Mouse (Mus musculus): Measurements from ENCODE around the gene Kcnj10. TPM values are rescaled to one million over a fixed set of nuclear protein-coding genes. Genes with fewer than 3 reads are reported as not detected.

The Kcnj10 gene
- polyA plus RNA-seq, 1 experiment, result 0.06 TPM

DNA sequence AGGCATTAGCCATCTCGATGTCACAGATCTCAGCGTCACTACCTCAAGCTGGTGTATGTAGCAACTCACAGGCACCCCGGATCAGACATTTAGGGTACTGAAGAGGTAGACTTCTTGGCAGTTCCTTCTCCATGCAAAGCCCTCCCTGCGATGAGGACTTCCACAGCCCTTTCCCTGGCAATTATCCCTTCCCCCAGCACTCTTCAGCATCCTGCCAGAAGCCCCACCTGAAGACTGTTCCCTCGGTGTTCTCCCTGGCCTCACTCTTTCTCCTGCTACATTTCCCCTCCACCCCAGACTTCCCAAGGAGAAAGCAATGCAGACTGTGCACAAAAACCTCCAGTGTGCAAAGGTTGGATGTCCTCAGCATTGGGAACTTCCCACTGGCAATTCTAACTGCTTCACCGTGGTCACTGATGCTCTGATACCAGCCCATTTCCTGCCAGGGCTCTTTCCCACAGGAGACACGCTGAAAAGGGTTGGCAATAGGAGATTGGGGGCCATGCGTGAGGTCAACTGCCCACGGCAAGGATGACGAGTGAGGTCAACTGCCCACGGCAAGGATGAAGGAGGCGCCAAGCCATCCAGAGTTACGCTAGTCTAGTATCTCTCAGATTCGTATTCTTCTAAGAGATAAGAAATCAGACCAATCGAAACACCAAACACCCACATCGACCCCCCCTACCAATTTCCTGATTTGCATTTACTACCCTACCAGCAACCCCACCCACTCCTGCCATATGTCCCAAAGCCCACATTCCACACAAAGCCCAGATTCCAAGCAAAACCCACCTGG lies 13.6 kb upstream of the Kcnj10 start:
- no peak overlapping the region for H3K27ac ChIP-seq (ENCODE audit: control insufficient read depth, insufficient read depth, low read depth, low read length)
- H3K27me3 ChIP-seq (ENCODE audit: control insufficient read depth, insufficient read depth, low read length), result no peaks in the 10 kb centered on the region
- peak overlapping the region; percentile 44 for H3K4me3 ChIP-seq (ENCODE audit: control insufficient read depth, low read depth, low read length)
- H3K36me3 ChIP-seq (ENCODE audit: control insufficient read depth, insufficient read depth, low read length), result no peaks in the 10 kb centered on the region; the same call in 1 of the 2 replicates
- TF ChIP-seq CTCF (IDR thresholded peaks at IDR 0.05; ENCODE audit: control insufficient read depth, insufficient read depth, insufficient replicate concordance, low read depth, low read length) (no peak), POLR2A (IDR thresholded peaks at IDR 0.05; ENCODE audit: control insufficient read depth, low read depth, low read length) (no peak)
- peaks cover 25% of the 10 kb centered on the region for H3K4me1 ChIP-seq (ENCODE audit: control insufficient read depth, insufficient read depth, low read length)

GRCm38 (mm10) chr1:172328041-172328440 lies 13.0 kb upstream of the Kcnj10 start:
- Histone ChIP-seq H3K4me1 (ENCODE audit: control insufficient read depth, insufficient read depth, low read length) (peaks cover 25% of the 10 kb centered on the region), H3K27me3 (ENCODE audit: control insufficient read depth, insufficient read depth, low read length) (no peaks in the 10 kb centered on the region), H3K36me3 (ENCODE audit: control insufficient read depth, insufficient read depth, low read length) (no peaks in the 10 kb centered on the region), H3K4me3 (ENCODE audit: control insufficient read depth, low read depth, low read length) (peak overlapping the region; percentile 74; the same call in 1 of the 2 replicates), H3K27ac (ENCODE audit: control insufficient read depth, insufficient read depth, low read depth, low read length) (no peak overlapping the region)
- TF ChIP-seq POLR2A (IDR thresholded peaks at IDR 0.05; ENCODE audit: control insufficient read depth, low read depth, low read length), result no peak

GRCm38 (mm10) chr1:172328461-172328860 lies 12.5 kb upstream of the Kcnj10 start:
- Histone ChIP-seq H3K36me3 (ENCODE audit: control insufficient read depth, insufficient read depth, low read length) (no peaks in the 10 kb centered on the region), H3K27ac (ENCODE audit: control insufficient read depth, insufficient read depth, low read depth, low read length) (no peak overlapping the region), H3K27me3 (ENCODE audit: control insufficient read depth, insufficient read depth, low read length) (no peaks in the 10 kb centered on the region), H3K4me1 (ENCODE audit: control insufficient read depth, insufficient read depth, low read length) (peaks cover 25% of the 10 kb centered on the region), H3K4me3 (ENCODE audit: control insufficient read depth, low read depth, low read length) (peak overlapping the region; percentile 74)
- TF ChIP-seq CTCF (IDR thresholded peaks at IDR 0.05; ENCODE audit: control insufficient read depth, insufficient read depth, insufficient replicate concordance, low read depth, low read length) (no peak), POLR2A (IDR thresholded peaks at IDR 0.05; ENCODE audit: control insufficient read depth, low read depth, low read length) (no peak)

- H3K4me3 ChIP-seq (ENCODE audit: control insufficient read depth, low read depth, low read length), result peak within 1 kb of the TSS; percentile 74
- peaks cover 25% of the 10 kb centered on the region for H3K4me1 ChIP-seq (ENCODE audit: control insufficient read depth, insufficient read depth, low read length)
- H3K27ac ChIP-seq (ENCODE audit: control insufficient read depth, insufficient read depth, low read depth, low read length), result no peak within 1 kb of the TSS
- H3K27me3 ChIP-seq (ENCODE audit: control insufficient read depth, insufficient read depth, low read length), result no peaks in the 10 kb centered on the region
- TF ChIP-seq POLR2A (IDR thresholded peaks at IDR 0.05; ENCODE audit: control insufficient read depth, low read depth, low read length), result peak; percentile 36; the same call in 1 of the 2 replicates
- TF ChIP-seq CTCF (IDR thresholded peaks at IDR 0.05; ENCODE audit: control insufficient read depth, insufficient read depth, insufficient replicate concordance, low read depth, low read length), result no peak
- no peaks in the 10 kb centered on the region for H3K36me3 ChIP-seq (ENCODE audit: control insufficient read depth, insufficient read depth, low read length)
Measured at GRCm38 (mm10) chr1:172329131-172329530, 11.9 kb upstream of the Kcnj10 start, which contains the start of gene Kcnj9. Gene Kcnj9, minus strand, starts transcription at chr1:172329318.

- H3K27me3 ChIP-seq (ENCODE audit: control insufficient read depth, insufficient read depth, low read length), result no peaks in the 10 kb centered on the region
- peak overlapping the region; percentile 74; the same call in 1 of the 2 replicates for H3K4me3 ChIP-seq (ENCODE audit: control insufficient read depth, low read depth, low read length)
- TF ChIP-seq POLR2A (IDR thresholded peaks at IDR 0.05; ENCODE audit: control insufficient read depth, low read depth, low read length), result no peak
- TF ChIP-seq CTCF (IDR thresholded peaks at IDR 0.05; ENCODE audit: control insufficient read depth, insufficient read depth, insufficient replicate concordance, low read depth, low read length), result no peak
- H3K4me1 ChIP-seq (ENCODE audit: control insufficient read depth, insufficient read depth, low read length), result peaks cover 21% of the 10 kb centered on the region
- H3K27ac ChIP-seq (ENCODE audit: control insufficient read depth, insufficient read depth, low read depth, low read length), result no peak overlapping the region
- H3K36me3 ChIP-seq (ENCODE audit: control insufficient read depth, insufficient read depth, low read length), result no peaks in the 10 kb centered on the region
Measured at GRCm38 (mm10) chr1:172329616-172330015, 11.4 kb upstream of the Kcnj10 start.

DNA sequence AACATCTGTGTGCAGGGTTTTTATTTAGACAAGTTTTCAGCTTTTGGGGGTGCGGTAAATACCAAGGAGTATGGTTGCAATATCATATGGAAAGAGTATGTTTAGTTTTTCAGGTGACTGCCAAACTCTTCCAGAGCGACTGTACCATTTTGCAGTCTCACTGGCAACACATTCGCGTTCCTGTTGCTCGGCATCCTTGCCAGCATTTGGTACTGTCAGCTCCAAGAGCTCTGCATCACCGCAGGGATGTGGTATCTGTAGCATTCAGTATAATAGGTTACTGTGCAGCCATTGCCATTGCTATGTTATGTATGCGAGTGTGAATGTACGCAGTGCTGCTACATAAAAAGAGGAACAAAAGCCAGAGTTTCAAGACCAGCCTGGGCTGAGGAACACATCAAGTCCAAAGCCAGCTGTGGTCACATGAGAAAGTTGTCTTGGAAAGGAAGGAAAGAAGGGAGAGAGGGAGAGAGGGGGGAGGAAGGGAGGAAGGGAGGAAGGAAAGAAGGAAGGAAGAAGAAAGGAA lies 9.5 kb upstream of the Kcnj10 start:
- TF ChIP-seq POLR2A (IDR thresholded peaks at IDR 0.05; ENCODE audit: control insufficient read depth, low read depth, low read length), result no peak
- no peak for TF ChIP-seq CTCF (IDR thresholded peaks at IDR 0.05; ENCODE audit: control insufficient read depth, insufficient read depth, insufficient replicate concordance, low read depth, low read length)
- H3K27me3 ChIP-seq (ENCODE audit: control insufficient read depth, insufficient read depth, low read length), result no peaks in the 10 kb centered on the region

DNA sequence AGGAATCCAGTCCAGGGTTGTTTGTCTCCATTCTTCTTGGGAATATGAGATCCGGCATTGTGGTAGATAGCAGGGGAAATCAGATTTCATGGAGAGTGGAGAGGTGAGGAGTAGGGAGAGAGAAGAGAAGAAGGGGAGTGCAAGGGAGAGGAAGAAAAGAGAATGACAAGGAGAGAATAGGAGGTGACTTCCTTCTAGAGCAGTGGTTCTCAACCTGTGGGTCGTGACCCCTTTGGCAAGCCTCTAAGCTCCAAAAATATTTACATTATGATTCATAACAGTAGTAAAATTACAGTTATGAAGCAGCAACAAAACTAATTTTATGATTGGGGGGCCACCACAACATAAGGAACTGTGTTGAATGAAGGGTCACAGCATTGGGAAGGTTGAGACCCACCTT lies 8.1 kb upstream of the Kcnj10 start:
- peaks cover 6% of the 10 kb centered on the region; the same call in 1 of the 2 replicates for H3K4me1 ChIP-seq (ENCODE audit: control insufficient read depth, insufficient read depth, low read length)
- TF ChIP-seq CTCF (IDR thresholded peaks at IDR 0.05; ENCODE audit: control insufficient read depth, insufficient read depth, insufficient replicate concordance, low read depth, low read length) (no peak), POLR2A (IDR thresholded peaks at IDR 0.05; ENCODE audit: control insufficient read depth, low read depth, low read length) (no peak)
- H3K4me3 ChIP-seq (ENCODE audit: control insufficient read depth, low read depth, low read length), result no peak overlapping the region
- H3K27ac ChIP-seq (ENCODE audit: control insufficient read depth, insufficient read depth, low read depth, low read length), result no peak overlapping the region
- no peaks in the 10 kb centered on the region for H3K27me3 ChIP-seq (ENCODE audit: control insufficient read depth, insufficient read depth, low read length)
- H3K36me3 ChIP-seq (ENCODE audit: control insufficient read depth, insufficient read depth, low read length), result no peaks in the 10 kb centered on the region

More for the DNA sequence above, 9.5 kb upstream of the Kcnj10 start:
- H3K27ac ChIP-seq (ENCODE audit: control insufficient read depth, insufficient read depth, low read depth, low read length), result no peak overlapping the region
- no peak overlapping the region for H3K4me3 ChIP-seq (ENCODE audit: control insufficient read depth, low read depth, low read length)
- H3K4me1 ChIP-seq (ENCODE audit: control insufficient read depth, insufficient read depth, low read length), result peaks cover 16% of the 10 kb centered on the region
- no peaks in the 10 kb centered on the region for H3K36me3 ChIP-seq (ENCODE audit: control insufficient read depth, insufficient read depth, low read length)
